Mouse (Mus musculus): Measurements from ENCODE around the gene Psmd9. TPM values are rescaled to one million over a fixed set of nuclear protein-coding genes. Genes with fewer than 3 reads are reported as not detected.

Gene Psmd9
- 30.6 TPM for polyA plus RNA-seq (2012; fragmentation: generic; extraction: Trizol)

DNA sequence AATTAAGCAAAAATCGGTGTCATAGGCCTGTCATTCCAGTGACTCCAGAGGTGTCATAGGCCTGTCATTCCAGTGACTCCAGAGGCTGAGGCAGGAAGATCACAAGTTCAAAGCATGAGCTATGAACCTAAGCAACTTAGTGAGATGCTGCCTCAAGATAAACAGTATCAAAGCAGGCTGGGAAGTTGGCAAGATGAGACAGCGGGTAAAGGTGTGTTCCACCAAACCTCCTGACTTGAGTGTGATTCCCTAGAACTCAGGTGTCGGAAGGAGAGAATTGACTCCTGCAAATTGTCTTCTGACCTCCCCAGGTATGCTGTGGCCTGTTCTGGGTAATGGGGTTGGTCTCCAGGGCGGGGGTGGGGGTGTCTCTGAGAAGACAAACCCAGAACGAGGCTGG, at the start of gene Psmd9:
Gene Psmd9 (plus strand): TSS at position 130 of the 400 bp plus-strand sequence.
- no peak within 1 kb of the TSS for H3K4me3 ChIP-seq
- TF ChIP-seq MYOG (IDR thresholded peaks at IDR 0.05; ENCODE audit: control insufficient read depth in 1 of 3, insufficient read depth in 1 of 3, insufficient read length in 2 of 3, low read depth in 2 of 3), result no peak
- TF ChIP-seq CEBPB (IDR thresholded peaks at IDR 0.05; ENCODE audit: insufficient read depth, poor library complexity, severe bottlenecking), result no peak
- no peak for TF ChIP-seq POLR2AphosphoS2 (IDR thresholded peaks at IDR 0.05; ENCODE audit: insufficient read length, low read depth)
- no peak for TF ChIP-seq MAX (IDR thresholded peaks at IDR 0.05; ENCODE audit: low read depth)
- TF ChIP-seq REST (IDR thresholded peaks at IDR 0.05; ENCODE audit: insufficient read depth, insufficient read length), result no peak
- no peaks in the 10 kb centered on the region for H3K79me2 ChIP-seq (ENCODE audit: control insufficient read depth, insufficient read depth)
- H3K4me2 ChIP-seq (ENCODE audit: low read depth), result peak within 1 kb of the TSS; percentile 48
- H3K36me3 ChIP-seq (ENCODE audit: control insufficient read depth, insufficient read depth), result peaks cover 4% of the 10 kb centered on the region
- no peak within 1 kb of the TSS for H3ac ChIP-seq (ENCODE audit: control insufficient read depth, insufficient read length)
- H3K27me3 ChIP-seq (ENCODE audit: control insufficient read depth, insufficient read depth, insufficient read length), result no peaks in the 10 kb centered on the region

DNA sequence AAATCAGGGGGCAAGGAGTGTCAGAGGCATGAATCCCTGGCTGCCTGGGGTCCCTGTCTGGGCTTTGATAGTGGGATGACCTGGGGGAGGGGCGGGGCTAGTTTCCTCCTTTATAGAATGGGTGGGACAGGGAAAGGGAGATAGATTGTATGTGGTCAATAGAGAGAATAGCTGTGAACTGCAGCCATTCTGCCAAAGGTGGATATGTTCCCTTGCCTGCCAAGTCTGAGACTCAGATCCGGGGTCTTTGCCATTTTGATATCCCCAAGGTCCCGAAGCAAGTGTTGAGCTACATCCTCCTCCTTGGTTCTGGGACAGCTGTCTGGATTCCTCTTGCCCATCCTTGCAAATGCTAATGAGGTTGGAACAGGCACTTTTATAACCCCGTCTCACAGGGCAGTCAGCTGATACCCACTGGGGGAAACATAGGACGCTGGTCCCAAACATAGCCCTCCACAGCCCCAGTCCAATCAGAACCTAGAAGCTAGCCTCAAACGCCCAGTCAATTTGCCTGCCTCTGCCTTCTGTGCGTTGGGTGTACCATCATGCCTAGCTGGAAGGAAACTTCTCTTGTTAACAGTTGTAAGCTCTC, 48.5 kb upstream of the Psmd9 start:
- no peak for TF ChIP-seq MYOG (IDR thresholded peaks at IDR 0.05; ENCODE audit: control insufficient read depth in 1 of 3, insufficient read depth in 1 of 3, insufficient read length in 2 of 3, low read depth in 2 of 3)
- no peak for TF ChIP-seq SRF (IDR thresholded peaks at IDR 0.05; ENCODE audit: control insufficient read depth, insufficient read length, low read depth)
- TF ChIP-seq POLR2A (IDR thresholded peaks at IDR 0.05; ENCODE audit: insufficient read length, low read depth), result no peak
- no peak for TF ChIP-seq MYOD1 (IDR thresholded peaks at IDR 0.05; ENCODE audit: control insufficient read depth in 1 of 3, insufficient read length in 2 of 3, low read depth in 2 of 3)
- no peak for TF ChIP-seq REST (IDR thresholded peaks at IDR 0.05; ENCODE audit: insufficient read depth, insufficient read length)
- TF ChIP-seq TCF12 (IDR thresholded peaks at IDR 0.05; ENCODE audit: insufficient read depth, poor library complexity, severe bottlenecking), result no peak
- no peak for TF ChIP-seq POLR2AphosphoS2 (IDR thresholded peaks at IDR 0.05; ENCODE audit: insufficient read length, low read depth)
- TF ChIP-seq E2F4 (IDR thresholded peaks at IDR 0.05; ENCODE audit: insufficient read depth), result no peak
- no peak overlapping the region for H3K4me3 ChIP-seq
- H3K4me2 ChIP-seq (ENCODE audit: low read depth), result no peak overlapping the region
- no peak overlapping the region for H3ac ChIP-seq (ENCODE audit: control insufficient read depth, insufficient read length)
- H3K36me3 ChIP-seq (ENCODE audit: control insufficient read depth, insufficient read depth), result no peaks in the 10 kb centered on the region
- H3K27me3 ChIP-seq (ENCODE audit: control insufficient read depth, insufficient read depth, insufficient read length), result no peaks in the 10 kb centered on the region
- no peaks in the 10 kb centered on the region for H3K79me2 ChIP-seq (ENCODE audit: control insufficient read depth, insufficient read depth)

DNA sequence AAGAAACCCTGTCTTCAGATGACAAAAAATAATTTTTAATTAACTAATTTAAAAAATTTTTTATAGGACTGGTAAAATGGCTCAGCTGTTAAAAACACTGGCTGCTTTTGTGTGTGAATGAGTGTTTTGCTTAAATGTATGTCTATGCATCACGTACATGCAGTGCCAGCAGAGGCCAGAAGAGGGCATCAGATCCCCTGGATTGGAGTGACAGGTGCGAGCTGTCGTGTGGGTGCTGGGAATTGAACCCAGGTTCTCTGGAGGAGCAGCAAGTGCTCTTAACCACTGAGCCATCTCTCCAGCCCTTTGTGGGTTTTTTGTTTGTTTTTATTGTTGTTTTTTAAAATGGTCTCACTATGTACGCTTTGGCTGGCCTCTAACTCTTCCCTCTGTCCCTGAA, 47.0 kb upstream of the Psmd9 start:
- Histone ChIP-seq H3ac (ENCODE audit: control insufficient read depth, insufficient read length) (no peak overlapping the region), H3K27me3 (ENCODE audit: control insufficient read depth, insufficient read depth, insufficient read length) (no peaks in the 10 kb centered on the region), H3K4me2 (ENCODE audit: low read depth) (no peak overlapping the region), H3K36me3 (ENCODE audit: control insufficient read depth, insufficient read depth) (no peaks in the 10 kb centered on the region), H3K79me2 (ENCODE audit: control insufficient read depth, insufficient read depth) (no peaks in the 10 kb centered on the region), H3K4me3 (no peak overlapping the region)
- TF ChIP-seq REST (IDR thresholded peaks at IDR 0.05; ENCODE audit: insufficient read depth, insufficient read length) (no peak), MYOD1 (IDR thresholded peaks at IDR 0.05; ENCODE audit: control insufficient read depth in 1 of 3, insufficient read length in 2 of 3, low read depth in 2 of 3) (peak in 2 of 3 experiments; percentile 60 to 61)

DNA sequence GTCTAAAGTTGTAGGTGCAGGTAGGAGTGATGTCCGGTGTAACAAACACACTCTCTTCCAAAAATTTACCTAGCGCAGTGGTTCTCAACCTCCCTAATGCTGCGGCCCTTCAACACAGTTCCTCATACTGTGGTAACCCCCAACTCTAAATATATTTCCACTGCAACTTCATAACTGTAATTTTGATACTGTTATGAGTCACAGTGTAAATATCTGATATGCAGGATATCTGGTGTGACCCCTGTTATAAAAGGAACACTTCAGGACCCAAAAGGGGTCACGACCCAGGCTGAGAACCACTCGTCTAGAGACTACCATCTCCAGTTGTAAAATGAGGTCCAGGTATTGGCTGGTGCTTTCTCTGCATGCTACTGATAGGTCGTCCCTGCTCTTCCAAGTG, 44.1 kb upstream of the Psmd9 start:
- Histone ChIP-seq H3K36me3 (ENCODE audit: control insufficient read depth, insufficient read depth) (no peaks in the 10 kb centered on the region), H3ac (ENCODE audit: control insufficient read depth, insufficient read length) (no peak overlapping the region), H3K79me2 (ENCODE audit: control insufficient read depth, insufficient read depth) (no peaks in the 10 kb centered on the region), H3K4me2 (ENCODE audit: low read depth) (no peak overlapping the region), H3K27me3 (ENCODE audit: control insufficient read depth, insufficient read depth, insufficient read length) (no peaks in the 10 kb centered on the region), H3K4me3 (no peak overlapping the region)
- TF ChIP-seq MYOG (IDR thresholded peaks at IDR 0.05; ENCODE audit: control insufficient read depth in 1 of 3, insufficient read depth in 1 of 3, insufficient read length in 2 of 3, low read depth in 2 of 3), result no peak
- peak; percentile 18 for TF ChIP-seq POLR2AphosphoS2 (IDR thresholded peaks at IDR 0.05; ENCODE audit: insufficient read length, low read depth)
- no peak for TF ChIP-seq TCF3 (IDR thresholded peaks at IDR 0.05; ENCODE audit: insufficient read length, low read depth)

DNA sequence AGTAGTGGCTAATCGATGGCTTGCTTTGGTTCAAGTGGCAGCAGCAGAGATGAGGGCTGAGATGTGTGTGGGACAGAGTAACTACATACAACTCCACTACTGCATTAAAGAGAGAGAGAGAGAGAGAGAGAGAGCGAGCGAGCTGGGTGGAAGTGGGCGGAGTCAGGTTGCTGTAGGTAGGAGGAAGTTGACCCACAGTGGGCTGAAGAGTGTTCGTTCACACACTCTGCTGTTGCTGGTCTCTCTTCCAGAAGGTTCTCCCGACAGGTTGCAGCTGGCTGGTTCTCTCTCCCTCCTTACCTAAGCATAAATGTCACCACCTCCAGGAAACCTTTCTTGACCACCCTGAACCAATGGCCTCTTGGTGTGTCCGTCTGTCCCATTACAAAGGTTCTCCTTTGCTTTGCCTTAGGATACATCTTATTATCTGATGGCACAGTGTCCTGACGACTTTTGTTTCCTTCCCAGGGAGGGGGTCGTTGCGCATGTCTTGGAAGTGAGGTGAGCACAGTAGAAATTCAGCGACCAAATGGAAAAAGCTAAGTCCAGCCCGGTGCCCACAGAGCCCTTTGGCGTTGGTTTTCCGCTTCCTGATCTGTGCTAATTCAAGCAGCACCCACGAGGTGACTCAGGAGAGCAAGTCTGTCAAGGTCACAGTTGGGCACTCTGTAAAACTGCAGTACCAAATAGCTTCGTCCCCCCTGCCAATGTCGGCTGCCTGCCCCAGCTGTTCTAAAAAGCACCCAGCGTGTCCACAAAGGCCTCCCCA, 43.4 kb upstream of the Psmd9 start:
- Histone ChIP-seq H3K36me3 (ENCODE audit: control insufficient read depth, insufficient read depth) (no peaks in the 10 kb centered on the region), H3K4me2 (ENCODE audit: low read depth) (no peak overlapping the region), H3K27me3 (ENCODE audit: control insufficient read depth, insufficient read depth, insufficient read length) (no peaks in the 10 kb centered on the region), H3ac (ENCODE audit: control insufficient read depth, insufficient read length) (no peak overlapping the region), H3K79me2 (ENCODE audit: control insufficient read depth, insufficient read depth) (no peaks in the 10 kb centered on the region), H3K4me3 (no peak overlapping the region)
- no peak for TF ChIP-seq TCF3 (IDR thresholded peaks at IDR 0.05; ENCODE audit: insufficient read length, low read depth)

DNA sequence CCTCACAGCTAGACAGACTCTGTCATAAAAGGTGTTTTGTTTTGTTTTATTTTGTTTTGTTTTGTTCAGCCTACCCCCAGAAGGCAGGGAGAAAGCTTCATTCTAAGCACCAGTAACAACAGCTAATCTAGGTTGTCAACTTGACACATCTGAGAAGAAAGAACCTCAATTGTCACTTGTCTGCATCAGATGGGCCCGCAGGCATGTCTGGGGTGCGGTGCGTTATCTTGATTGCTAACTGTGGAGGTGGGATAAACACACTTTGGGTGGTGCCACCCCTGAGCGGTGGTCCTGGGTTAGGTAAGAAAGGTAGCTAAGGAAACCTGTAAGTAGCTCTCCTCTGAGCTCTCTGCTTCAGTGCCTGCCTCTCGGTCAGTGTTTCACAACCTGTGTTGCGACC, 42.2 kb upstream of the Psmd9 start:
- H3K4me2 ChIP-seq (ENCODE audit: low read depth), result no peak overlapping the region
- no peak for TF ChIP-seq E2F4 (IDR thresholded peaks at IDR 0.05; ENCODE audit: insufficient read depth)
- no peak for TF ChIP-seq POLR2A (IDR thresholded peaks at IDR 0.05; ENCODE audit: insufficient read length, low read depth)
- no peak for TF ChIP-seq MAX (IDR thresholded peaks at IDR 0.05; ENCODE audit: low read depth)
- TF ChIP-seq USF1 (IDR thresholded peaks at IDR 0.05; ENCODE audit: low read depth), result no peak
- TF ChIP-seq TCF12 (IDR thresholded peaks at IDR 0.05; ENCODE audit: insufficient read depth, poor library complexity, severe bottlenecking), result no peak
- TF ChIP-seq MYOD1 (IDR thresholded peaks at IDR 0.05; ENCODE audit: control insufficient read depth in 1 of 3, insufficient read length in 2 of 3, low read depth in 2 of 3), result no peak
- no peak for TF ChIP-seq CEBPB (IDR thresholded peaks at IDR 0.05; ENCODE audit: insufficient read depth, poor library complexity, severe bottlenecking)
- no peak for TF ChIP-seq POLR2AphosphoS2 (IDR thresholded peaks at IDR 0.05; ENCODE audit: insufficient read length, low read depth)
- no peak for TF ChIP-seq REST (IDR thresholded peaks at IDR 0.05; ENCODE audit: insufficient read depth, insufficient read length)
- no peak for TF ChIP-seq SRF (IDR thresholded peaks at IDR 0.05; ENCODE audit: control insufficient read depth, insufficient read length, low read depth)
- TF ChIP-seq MYOG (IDR thresholded peaks at IDR 0.05; ENCODE audit: control insufficient read depth in 1 of 3, insufficient read depth in 1 of 3, insufficient read length in 2 of 3, low read depth in 2 of 3), result no peak
- no peak for TF ChIP-seq TCF3 (IDR thresholded peaks at IDR 0.05; ENCODE audit: insufficient read length, low read depth)

More for the DNA sequence above, 42.2 kb upstream of the Psmd9 start:
- Histone ChIP-seq H3K79me2 (ENCODE audit: control insufficient read depth, insufficient read depth) (no peaks in the 10 kb centered on the region), H3K36me3 (ENCODE audit: control insufficient read depth, insufficient read depth) (no peaks in the 10 kb centered on the region), H3ac (ENCODE audit: control insufficient read depth, insufficient read length) (no peak overlapping the region), H3K27me3 (ENCODE audit: control insufficient read depth, insufficient read depth, insufficient read length) (no peaks in the 10 kb centered on the region), H3K4me3 (no peak overlapping the region)
